Mouse (Mus musculus): ENCODE measurements at regions not wholly inside any gene's neighbourhood (a gene's known extent, or its start where the extent isn't known, plus 50 kb on each side); places are given as distances from the start of the nearest gene placed in this dataset.
"Not testable (repeated sequence)": the region's sequence is repeated elsewhere in the genome, so short reads cannot be mapped to it uniquely, and the experiment has no call there.

GRCm38 (mm10) chr15:3707089-3708078 is 124.1 kb upstream of the Ghr start:
- DNase-seq (ENCODE audit: extremely low read depth), result no peak
- Histone ChIP-seq H3K9ac (ENCODE audit: insufficient read depth, low read depth) (no peak overlapping the region), H3K79me2 (replicated peaks; ENCODE audit: control insufficient read depth, extremely low read depth, insufficient read depth, poor library complexity, severe bottlenecking) (no peaks in the 10 kb centered on the region), H3K4me3 (replicated peaks in 1 of 3; ENCODE audit: low read depth in 2 of 3, low read length in 2 of 3, poor library complexity in 1 of 3) (no peak overlapping the region), H3K9me3 (replicated peaks; ENCODE audit: low read length) (no peaks in the 10 kb centered on the region), H3K27me3 (replicated peaks) (no peaks in the 10 kb centered on the region), H3K27ac (ENCODE audit: insufficient read depth, low read depth) (no peak overlapping the region), H3K4me1 (ENCODE audit: control insufficient read depth in 1 of 2, insufficient read depth in 2 of 2) (no peaks in the 10 kb centered on the region), H3K36me3 (replicated peaks in 1 of 2; ENCODE audit: control insufficient read depth in 1 of 2, insufficient read depth in 1 of 2, low read length in 1 of 2) (no peaks in the 10 kb centered on the region), H3K4me2 (ENCODE audit: insufficient read depth, low read depth, poor library complexity, severe bottlenecking) (peak overlapping the region; percentile 21; the same call in 1 of the 2 replicates)
- in situ Hi-C loops (cut with MboI; ENCODE audit: low pct_ligation_motif_present, low pct_unique_long_range_greater_than_20kb, low sequenced_read_pairs), result no loop called here
- TF ChIP-seq ZNF384 (IDR thresholded peaks at IDR 0.05; ENCODE audit: low read depth, low read length), result peak; percentile 27; the same call in 1 of the 2 replicates
- TF ChIP-seq HCFC1 (IDR thresholded peaks at IDR 0.05; ENCODE audit: low read depth, low read length), result no peak
- TF ChIP-seq RAD21 (IDR thresholded peaks at IDR 0.05; ENCODE audit: low read depth, low read length), result no peak
- no peak for TF ChIP-seq USF1 (IDR thresholded peaks at IDR 0.05; ENCODE audit: low read depth, low read length)
- no peak for TF ChIP-seq NELFE (IDR thresholded peaks at IDR 0.05; ENCODE audit: low read depth, low read length)
- no peak for TF ChIP-seq JUN (IDR thresholded peaks at IDR 0.05; ENCODE audit: insufficient read depth, low read depth, low read length)
- TF ChIP-seq SMC3 (IDR thresholded peaks at IDR 0.05; ENCODE audit: low read depth, low read length), result no peak
- no peak for TF ChIP-seq KAT2A (IDR thresholded peaks at IDR 0.05; ENCODE audit: insufficient replicate concordance, low read length)
- dilution Hi-C loops (cut with MboI; ENCODE audit: extremely low pct_ligation_motif_present, extremely low pct_unique_long_range_greater_than_20kb, low sequenced_read_pairs), result no loop called here

- Histone ChIP-seq H3K9me3 (replicated peaks; ENCODE audit: low read length) (no peaks in the 10 kb centered on the region), H3K27me3 (replicated peaks) (no peaks in the 10 kb centered on the region), H3K4me1 (ENCODE audit: control insufficient read depth in 1 of 2, insufficient read depth in 2 of 2) (no peaks in the 10 kb centered on the region), H3K27ac (ENCODE audit: insufficient read depth, low read depth) (no peak overlapping the region), H3K36me3 (replicated peaks in 1 of 2; ENCODE audit: control insufficient read depth in 1 of 2, insufficient read depth in 1 of 2, low read length in 1 of 2) (no peaks in the 10 kb centered on the region), H3K9ac (ENCODE audit: insufficient read depth, low read depth) (no peak overlapping the region), H3K79me2 (replicated peaks; ENCODE audit: control insufficient read depth, extremely low read depth, insufficient read depth, poor library complexity, severe bottlenecking) (no peaks in the 10 kb centered on the region), H3K4me2 (ENCODE audit: insufficient read depth, low read depth, poor library complexity, severe bottlenecking) (no peak overlapping the region), H3K4me3 (replicated peaks in 1 of 3; ENCODE audit: low read depth in 2 of 3, low read length in 2 of 3, poor library complexity in 1 of 3) (no peak overlapping the region)
- in situ Hi-C loops (cut with MboI; ENCODE audit: low pct_ligation_motif_present, low pct_unique_long_range_greater_than_20kb, low sequenced_read_pairs) (no loop called here), dilution Hi-C loops (cut with MboI; ENCODE audit: extremely low pct_ligation_motif_present, extremely low pct_unique_long_range_greater_than_20kb, low sequenced_read_pairs) (no loop called here)
- no peak for DNase-seq (ENCODE audit: extremely low read depth)
- TF ChIP-seq ZMIZ1 (IDR thresholded peaks at IDR 0.05; ENCODE audit: low read depth, low read length), result no peak
Measured at GRCm38 (mm10) chr15:3699234-3699814, 116.0 kb upstream of the Ghr start.

- Histone ChIP-seq H3K27me3 (replicated peaks) (no peaks in the 10 kb centered on the region), H3K27ac (ENCODE audit: insufficient read depth, low read depth) (no peak overlapping the region), H3K4me3 (replicated peaks in 1 of 3; ENCODE audit: low read depth in 2 of 3, low read length in 2 of 3, poor library complexity in 1 of 3) (no peak overlapping the region), H3K4me2 (ENCODE audit: insufficient read depth, low read depth, poor library complexity, severe bottlenecking) (no peak overlapping the region), H3K79me2 (replicated peaks; ENCODE audit: control insufficient read depth, extremely low read depth, insufficient read depth, poor library complexity, severe bottlenecking) (no peaks in the 10 kb centered on the region), H3K9me3 (replicated peaks; ENCODE audit: low read length) (no peaks in the 10 kb centered on the region), H3K9ac (ENCODE audit: insufficient read depth, low read depth) (no peak overlapping the region), H3K36me3 (replicated peaks in 1 of 2; ENCODE audit: control insufficient read depth in 1 of 2, insufficient read depth in 1 of 2, low read length in 1 of 2) (no peaks in the 10 kb centered on the region), H3K4me1 (ENCODE audit: control insufficient read depth in 1 of 2, insufficient read depth in 2 of 2) (no peaks in the 10 kb centered on the region)
- TF ChIP-seq IRF4 (IDR thresholded peaks at IDR 0.05; ENCODE audit: low read depth, low read length) (no peak), PAX5 (IDR thresholded peaks at IDR 0.05; ENCODE audit: low read length) (no peak), JUN (IDR thresholded peaks at IDR 0.05; ENCODE audit: insufficient read depth, low read depth, low read length) (no peak), CHD2 (IDR thresholded peaks at IDR 0.05; ENCODE audit: low read length) (no peak), TBP (conservative IDR thresholded peaks at IDR 0.05; ENCODE audit: low read depth, low read length) (no peak), ZC3H11A (IDR thresholded peaks at IDR 0.05; ENCODE audit: low read depth, low read length) (no peak), GABPA (IDR thresholded peaks at IDR 0.05; ENCODE audit: insufficient replicate concordance, low read depth, low read length) (no peak), POLR2A (IDR thresholded peaks at IDR 0.05; ENCODE audit: low read depth, low read length) (no peak), MYC (IDR thresholded peaks at IDR 0.05; ENCODE audit: low read depth, low read length) (no peak), ZNF384 (IDR thresholded peaks at IDR 0.05; ENCODE audit: low read depth, low read length) (no peak)
- dilution Hi-C loops (cut with MboI; ENCODE audit: extremely low pct_ligation_motif_present, extremely low pct_unique_long_range_greater_than_20kb, low sequenced_read_pairs), result no loop called here
- DNase-seq (ENCODE audit: extremely low read depth), result no peak
- in situ Hi-C loops (cut with MboI; ENCODE audit: low pct_ligation_motif_present, low pct_unique_long_range_greater_than_20kb, low sequenced_read_pairs), result no loop called here
Measured at GRCm38 (mm10) chr15:3685254-3685653, 102.0 kb upstream of the Ghr start.

GRCm38 (mm10) chr15:3677026-3677425 is 93.7 kb upstream of the Ghr start:
- H3K9ac ChIP-seq (ENCODE audit: insufficient read depth, low read depth); H3K79me2 ChIP-seq (replicated peaks; ENCODE audit: control insufficient read depth, extremely low read depth, insufficient read depth, poor library complexity, severe bottlenecking); H3K4me3 ChIP-seq (replicated peaks in 1 of 3; ENCODE audit: low read depth in 2 of 3, low read length in 2 of 3, poor library complexity in 1 of 3); H3K27ac ChIP-seq (ENCODE audit: insufficient read depth, low read depth); H3K36me3 ChIP-seq (replicated peaks in 1 of 2; ENCODE audit: control insufficient read depth in 1 of 2, insufficient read depth in 1 of 2, low read length in 1 of 2); DNase-seq (ENCODE audit: extremely low read depth); H3K9me3 ChIP-seq (replicated peaks; ENCODE audit: low read length); in situ Hi-C loops (cut with MboI; ENCODE audit: low pct_ligation_motif_present, low pct_unique_long_range_greater_than_20kb, low sequenced_read_pairs); dilution Hi-C loops (cut with MboI; ENCODE audit: extremely low pct_ligation_motif_present, extremely low pct_unique_long_range_greater_than_20kb, low sequenced_read_pairs); H3K4me2 ChIP-seq (ENCODE audit: insufficient read depth, low read depth, poor library complexity, severe bottlenecking); H3K27me3 ChIP-seq (replicated peaks): not testable (repeated sequence)
- peaks cover 0 to 11% of the 10 kb centered on the region in 2 experiments; a peak in 2 of 4 replicates for H3K4me1 ChIP-seq (ENCODE audit: control insufficient read depth in 1 of 2, insufficient read depth in 2 of 2)
